Mouse (Mus musculus) left cerebral cortex, postnatal 4 days (tissue): ENCODE results near the gene Rab11a. TPM values are rescaled to one million over a fixed set of nuclear protein-coding genes. Genes with fewer than 3 reads are reported as not detected.
"Not testable (repeated sequence)": the region's sequence is repeated elsewhere in the genome, so short reads cannot be mapped to it uniquely, and the experiment has no call there.

ENCODE experiments used
- DNase-seq: peaks from one replicate; pipeline ENCODE4 v3.0.0-alpha.2; 2022
- intact Hi-C: fragments of 180-260 bp; cut with DNase I; formaldehyde crosslinking; loops from one replicate; pipeline ENCODE4 v1.15.1; 2025
- total RNA-seq, 2 experiments: library from RNA; stranded (reverse); gene quantifications; 2 replicates each; pipeline ENCODE4 v1.2.3; 2021

Rab11a gene
- total RNA-seq, 2 experiments from 2014 or later: 424 to 443 TPM

GRCm38 (mm10) chr9:64749314-64749713 lies 11.8 kb upstream of the Rab11a start:
- DNase-seq: no peak
- intact Hi-C loops: no loop called here

GRCm38 (mm10) chr9:64747735-64748134 lies 10.2 kb upstream of the Rab11a start:
- DNase-seq: no peak
- intact Hi-C loops: no loop called here

GRCm38 (mm10) chr9:64742453-64742852 lies 4.9 kb upstream of the Rab11a start:
- DNase-seq: no peak
- intact Hi-C loops: no loop called here

- intact Hi-C loops: no loop called here
- no peak for DNase-seq
Observed at GRCm38 (mm10) chr9:64739001-64739400, 1.4 kb upstream of the Rab11a start.

GRCm38 (mm10) chr9:64736639-64737405 lies 736 bp downstream of the Rab11a start:
- intact Hi-C loops: no loop called here
- DNase-seq: peak; percentile 56

GRCm38 (mm10) chr9:64736076-64736638 lies 1.4 kb downstream of the Rab11a start:
- no peak for DNase-seq
- intact Hi-C loops: no loop called here

GRCm38 (mm10) chr9:64734992-64735391 lies 2.6 kb downstream of the Rab11a start:
- DNase-seq, intact Hi-C loops: not testable (repeated sequence)

GRCm38 (mm10) chr9:64734166-64734565 lies 3.4 kb downstream of the Rab11a start:
- intact Hi-C loops: no loop called here
- no peak for DNase-seq

GRCm38 (mm10) chr9:64731029-64731560 lies 6.5 kb downstream of the Rab11a start:
- intact Hi-C loops: no loop called here
- DNase-seq: no peak

- intact Hi-C loops: no loop called here
- no peak for DNase-seq
Observed at GRCm38 (mm10) chr9:64726454-64726853, 11.1 kb downstream of the Rab11a start.

GRCm38 (mm10) chr9:64719526-64720163 lies 17.9 kb downstream of the Rab11a start:
- DNase-seq: no peak
- intact Hi-C loops: no loop called here

- DNase-seq, intact Hi-C loops: not testable (repeated sequence)
Observed at GRCm38 (mm10) chr9:64710291-64710690, 27.3 kb downstream of the Rab11a start.

GRCm38 (mm10) chr9:64704073-64704840 lies 33.3 kb downstream of the Rab11a start:
- intact Hi-C loops: no loop called here

GRCm38 (mm10) chr9:64703420-64703965 lies 34.1 kb downstream of the Rab11a start:
- DNase-seq: no peak

More at GRCm38 (mm10) chr9:64704073-64704840, 33.3 kb downstream of the Rab11a start:
- no peak for DNase-seq

GRCm38 (mm10) chr9:64702937-64703336 lies 34.6 kb downstream of the Rab11a start:
- intact Hi-C loops: no loop called here
- DNase-seq: no peak

More at GRCm38 (mm10) chr9:64703420-64703965, 34.1 kb downstream of the Rab11a start:
- intact Hi-C loops: no loop called here

- no peak for DNase-seq
- intact Hi-C loops: no loop called here
Observed at GRCm38 (mm10) chr9:64702391-64702790, 35.2 kb downstream of the Rab11a start.

GRCm38 (mm10) chr9:64701651-64702050 lies 35.9 kb downstream of the Rab11a start:
- DNase-seq: no peak
- intact Hi-C loops: no loop called here

GRCm38 (mm10) chr9:64700451-64701311 lies 36.9 kb downstream of the Rab11a start:
- DNase-seq: no peak
- intact Hi-C loops: no loop called here

- intact Hi-C loops: no loop called here
- DNase-seq: no peak
Observed at GRCm38 (mm10) chr9:64698586-64698985, 39.0 kb downstream of the Rab11a start.

GRCm38 (mm10) chr9:64697677-64698076 lies 39.9 kb downstream of the Rab11a start:
- intact Hi-C loops: no loop called here
- no peak for DNase-seq
